Comparison of ENCODE assay signal across 34 mouse cellular contexts in the genomic region with DNA sequence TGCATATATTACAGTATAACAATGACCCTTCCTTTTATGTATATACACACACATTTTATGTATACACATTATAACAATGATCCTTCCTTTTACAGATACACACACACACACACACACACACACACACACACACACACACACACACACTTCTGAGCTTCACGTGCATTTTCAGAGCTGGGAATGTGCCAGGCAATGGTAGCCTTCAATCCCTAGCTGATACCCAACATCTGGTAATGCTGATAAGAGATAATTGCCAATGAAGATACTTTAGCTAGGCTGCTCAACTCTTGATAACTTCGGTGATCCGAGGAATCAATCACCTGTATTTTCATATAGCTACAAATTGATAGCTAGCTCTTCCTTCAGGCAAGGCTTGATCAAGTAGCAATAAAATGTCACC.
"Had no signal": no experiment of that assay in that cellular context is flagged by ENCODE, and none has a peak within 500 bp of the region (broad histone marks: within the 10 kb centered on the region; RNA-seq: fewer than 3 reads in every experiment).

No protein-coding gene starts in this region.

- H3K9ac ChIP-seq: heart, embryonic 12.5 days; heart, embryonic 13.5 days; heart, embryonic 15.5 days; hindbrain, embryonic 12.5 days; hindbrain, embryonic 13.5 days; hindbrain, embryonic 14.5 days; hindbrain, embryonic 15.5 days; intestine, embryonic 15.5 days; kidney, embryonic 15.5 days had no signal

- ATAC-seq: hindbrain, embryonic 16.5 days; hindbrain, postnatal 0 days; inflammation-experienced regulatory T-cells, adult 6 months; intestine, embryonic 15.5 days; intestine, embryonic 16.5 days; intestine, postnatal 0 days had no signal

- H3K9me3 ChIP-seq: heart, embryonic 15.5 days; hindbrain, embryonic 12.5 days; hindbrain, embryonic 15.5 days; intestine, embryonic 15.5 days had no signal

- H3K4me1 ChIP-seq: hindbrain, embryonic 10.5 days; hindbrain, embryonic 12.5 days; hindbrain, embryonic 13.5 days; hindbrain, embryonic 15.5 days; intestine, embryonic 15.5 days; kidney, embryonic 15.5 days had no signal

- H3K4me3 ChIP-seq: heart, embryonic 12.5 days; heart, embryonic 13.5 days; heart, embryonic 15.5 days; hindbrain, embryonic 10.5 days; hindbrain, embryonic 12.5 days; hindbrain, embryonic 13.5 days; hindbrain, embryonic 15.5 days; intestine, embryonic 15.5 days; kidney, embryonic 15.5 days; layer of hippocampus, adult 2 months; left cerebral cortex, adult 2 months had no signal

- H3K27ac ChIP-seq: heart, embryonic 13.5 days; heart, embryonic 15.5 days; hindbrain, embryonic 10.5 days; hindbrain, embryonic 12.5 days; hindbrain, embryonic 13.5 days; hindbrain, embryonic 14.5 days; hindbrain, embryonic 15.5 days; hindbrain, postnatal 0 days; intestine, embryonic 15.5 days; kidney, embryonic 15.5 days; kidney, postnatal 0 days; layer of hippocampus, adult 2 months; left cerebral cortex, adult 2 months had no signal

- H3K36me3 ChIP-seq: heart, embryonic 12.5 days; heart, embryonic 13.5 days; heart, embryonic 15.5 days; hindbrain, embryonic 10.5 days; hindbrain, embryonic 12.5 days; hindbrain, embryonic 13.5 days; hindbrain, embryonic 15.5 days; intestine, embryonic 15.5 days; kidney, embryonic 15.5 days had no signal

- H3K27me3 ChIP-seq: heart, embryonic 12.5 days; heart, embryonic 13.5 days; heart, embryonic 15.5 days; hindbrain, embryonic 12.5 days; hindbrain, embryonic 13.5 days; hindbrain, embryonic 15.5 days; intestine, embryonic 15.5 days; kidney, embryonic 15.5 days had no signal

- DNase-seq: heart, postnatal 10 days; heart, postnatal 14 days; heart, postnatal 36 days; heart, postnatal 4 days; kidney, adult 11 months; kidney, adult 18-20 months; kidney, adult 2 months; kidney, adult 8-10 months; kidney, adult 9 months; kidney, postnatal 10 days; kidney, postnatal 14 days; kidney, postnatal 25 days; kidney, postnatal 36 days; kidney, postnatal 4 days; layer of hippocampus, adult 9-11 months; layer of hippocampus, postnatal 36 days had no signal
